In the genomic region with DNA sequence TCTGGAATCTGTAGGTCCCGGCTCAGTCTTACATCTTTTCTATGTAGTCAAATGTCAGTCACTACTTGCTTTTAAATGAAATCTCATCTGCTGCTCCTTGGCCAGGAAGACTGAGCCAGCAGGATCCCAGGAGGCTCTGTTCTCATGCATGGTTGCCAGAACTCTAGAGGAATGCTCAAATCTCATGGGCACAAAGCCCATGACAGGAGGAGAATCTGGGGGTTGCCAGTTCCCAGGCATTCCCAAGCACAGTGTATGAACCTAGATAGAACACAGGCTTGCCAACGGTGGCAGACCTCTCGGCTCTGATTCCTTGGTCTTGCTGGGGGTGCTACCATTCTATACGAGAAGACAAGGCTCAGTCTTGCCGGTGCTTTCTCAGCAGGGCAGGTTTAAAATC, we compare ENCODE assay signal across 14 mouse cellular contexts. TPM values are rescaled to one million over a fixed set of nuclear protein-coding genes. Genes with fewer than 3 reads are reported as not detected.
DNase-seq lines count a peak whose midpoint lies in the region; ATAC-seq and TF ChIP-seq lines count a peak whose summit lies in the region.
"Had no signal": no experiment of that assay in that cellular context is flagged by ENCODE, and none has a peak within 500 bp of the region (broad histone marks: within the 10 kb centered on the region; RNA-seq: fewer than 3 reads in every experiment).

No protein-coding gene starts in this region.

- H3K27ac ChIP-seq in gastrocnemius, adult 2 months: no peak overlapping the region
- no peak overlapping the region for H3K27ac ChIP-seq in midbrain, postnatal 0 days (ENCODE audit: low read depth, low read length)
- H3K27ac ChIP-seq: embryonic facial prominence, embryonic 13.5 days had no signal

- no peaks in the 10 kb centered on the region for H3K27me3 ChIP-seq in midbrain, postnatal 0 days (ENCODE audit: insufficient read depth, low read length)
- H3K27me3 ChIP-seq: embryonic facial prominence, embryonic 13.5 days had no signal

- no peaks in the 10 kb centered on the region for H3K9me3 ChIP-seq in midbrain, postnatal 0 days (ENCODE audit: low read length)
- H3K9me3 ChIP-seq: embryonic facial prominence, embryonic 13.5 days had no signal

- no peak for TF ChIP-seq POLR2A in brain, embryonic 14.5 days (IDR thresholded peaks at IDR 0.05; ENCODE audit: borderline replicate concordance, extremely low read depth, insufficient read depth, insufficient read length, poor library complexity, severe bottlenecking)

- H3K4me1 ChIP-seq in midbrain, postnatal 0 days (ENCODE audit: insufficient read depth, low read length): no peaks in the 10 kb centered on the region
- H3K4me1 ChIP-seq: embryonic facial prominence, embryonic 13.5 days had no signal

- H3K4me2 ChIP-seq in midbrain, postnatal 0 days (ENCODE audit: low read depth, low read length, poor library complexity, severe bottlenecking): no peak overlapping the region
- H3K4me2 ChIP-seq: embryonic facial prominence, embryonic 13.5 days had no signal

- intact Hi-C loops in gastrocnemius, adult 2 months (cut with DNase I): no loop called here
- intact Hi-C loops in heart, postnatal 10 days (cut with DNase I): no loop called here

- WGBS in midbrain, postnatal 0 days: 82% methylated on average over 5 of the region's 5 CpGs

- TF ChIP-seq CTCF in gastrocnemius, adult 2 months (IDR thresholded peaks at IDR 0.05): no peak
- no peak for TF ChIP-seq CTCF in brain, embryonic 14.5 days (IDR thresholded peaks at IDR 0.05; ENCODE audit: borderline replicate concordance, extremely low read depth, insufficient read depth, insufficient read length)
- no peak for TF ChIP-seq CTCF in midbrain, postnatal 0 days (IDR thresholded peaks at IDR 0.05)

- DNase-seq in gastrocnemius, adult 2 months: peak; percentile 45
- no peak for DNase-seq in gastrocnemius, postnatal 10 days
- peak; percentile 10 for DNase-seq in NIH3T3 (ENCODE audit: low read depth)
- DNase-seq in brain, embryonic 14.5 days (ENCODE audit: low read depth): peak; percentile 50
- DNase-seq in heart, postnatal 10 days: peak; percentile 56 to 58
- DNase-seq in midbrain, postnatal 0 days (ENCODE audit: low spot score): no peak
- DNase-seq in testis, postnatal 10 days (ENCODE audit: low spot score): no peak
- DNase-seq: kidney, postnatal 10 days had no signal

- no peak for ATAC-seq in midbrain, postnatal 0 days (ENCODE audit: low FRiP score)
- ATAC-seq: hindbrain, embryonic 16.5 days had no signal

- no peaks in the 10 kb centered on the region for H3K36me3 ChIP-seq in midbrain, postnatal 0 days (ENCODE audit: insufficient read depth, low read length)
- H3K36me3 ChIP-seq: embryonic facial prominence, embryonic 13.5 days had no signal

- no peak overlapping the region for H3K4me3 ChIP-seq in gastrocnemius, adult 2 months
- no peak overlapping the region for H3K4me3 ChIP-seq in midbrain, postnatal 0 days (ENCODE audit: low read depth, low read length)
- H3K4me3 ChIP-seq: embryonic facial prominence, embryonic 13.5 days had no signal

- H3K9ac ChIP-seq in midbrain, postnatal 0 days (replicated peaks; ENCODE audit: low read length, poor library complexity, severe bottlenecking): no peak overlapping the region
- H3K9ac ChIP-seq: embryonic facial prominence, embryonic 13.5 days had no signal

RNA-seq across cellular contexts. Expression of gene Tpo, which starts 40.3 kb away (rescaled TPM):
- not detected for total RNA-seq in gastrocnemius, adult 2 months (2021)
- not detected for total RNA-seq in gastrocnemius, postnatal 10 days (2021)
- polyA plus RNA-seq in brain, embryonic 14.5 days (2012; rRNA removed): 0.19 and 0.26 TPM in 2 replicates
- not detected for total RNA-seq in heart, postnatal 10 days (2021)
- total RNA-seq in midbrain, postnatal 0 days (2014; rRNA removed): 0.05 and 0.49 TPM in 2 replicates
- 0.54 and 0.59 TPM in 2 replicates for polyA plus RNA-seq in midbrain, postnatal 0 days (2015; fragmentation: Nextera tagmentation; extraction: Ambion mirVana)
- total RNA-seq: gastrocnemius, adult 8-10 months had no signal
- polyA plus RNA-seq: embryonic facial prominence, embryonic 13.5 days; limb, embryonic 11.5 days; neural tube, embryonic 11.5 days; stomach, embryonic 14.5 days had no signal

Comparison
In these comparisons a context has a peak if more than half of its experiments do, and no peak if none do; other contexts are left out.
1. DNase-seq: peak in gastrocnemius, adult 2 months (single experiment), NIH3T3 (single experiment), brain, embryonic 14.5 days (single experiment) and heart, postnatal 10 days (2 of 2); none in gastrocnemius, postnatal 10 days (single experiment), midbrain, postnatal 0 days (single experiment) and testis, postnatal 10 days (single experiment).